21 mouse cellular contexts compared by ENCODE assay signal in the genomic region with DNA sequence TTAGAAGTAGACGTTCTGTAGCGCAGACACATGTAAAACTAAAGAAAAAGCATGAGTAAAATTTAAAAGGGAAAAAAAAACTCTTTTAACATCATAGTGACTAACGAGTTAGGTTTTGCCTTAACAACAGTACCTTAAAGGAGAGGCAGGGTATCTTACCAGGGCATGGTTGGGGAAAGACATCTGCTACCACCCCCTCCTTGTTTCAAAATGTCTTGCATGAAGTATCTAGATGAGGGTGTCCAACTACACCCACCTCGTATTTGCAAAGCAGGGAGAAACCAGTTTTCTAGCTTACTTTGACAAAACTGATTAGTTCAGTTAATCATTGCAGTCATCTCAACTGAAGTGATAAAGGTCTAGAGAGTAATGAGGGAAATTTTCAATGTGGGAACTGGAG.
"Had no signal": no experiment of that assay in that cellular context is flagged by ENCODE, and none has a peak within 500 bp of the region (broad histone marks: within the 10 kb centered on the region; RNA-seq: fewer than 3 reads in every experiment).

No protein-coding gene starts in this region.

- H3K4me3 ChIP-seq: gastrocnemius, adult 2 months; heart, adult 2 months; heart, embryonic 13.5 days; heart, embryonic 15.5 days; hindbrain, embryonic 10.5 days; hindbrain, embryonic 12.5 days; intestine, embryonic 15.5 days; left cerebral cortex, adult 2 months; limb, embryonic 10.5 days; limb, embryonic 12.5 days; liver, embryonic 13.5 days had no signal

- H3K27ac ChIP-seq: gastrocnemius, adult 2 months; heart, adult 2 months; heart, embryonic 13.5 days; heart, embryonic 15.5 days; hindbrain, embryonic 10.5 days; hindbrain, embryonic 12.5 days; intestine, embryonic 15.5 days; left cerebral cortex, adult 2 months; limb, embryonic 10.5 days; limb, embryonic 12.5 days; liver, embryonic 13.5 days had no signal

- DNase-seq: gastrocnemius, adult 2 months; gastrocnemius, postnatal 10 days; gastrocnemius, postnatal 25 days; heart, adult 2 months; heart, postnatal 4 days; kidney, adult 18-20 months; kidney, adult 8-10 months; kidney, postnatal 10 days; kidney, postnatal 25 days; kidney, postnatal 4 days; layer of hippocampus, adult 9-11 months; liver; liver, embryonic 13.5 days had no signal
